Mouse (Mus musculus) bone marrow, adult 2 months (tissue): ENCODE results near the gene Naaladl1. TPM values are rescaled to one million over a fixed set of nuclear protein-coding genes. Genes with fewer than 3 reads are reported as not detected.
A peak's percentile ranks its signal among the peaks of the same experiment; 100 is the strongest.

Source experiments
- H3K27ac ChIP-seq: fragments of 200-500 bp; 2 replicates; pipeline ENCODE4 v1.5.1; 2012; ENCODE audit warnings: low read depth, mild to moderate bottlenecking, control low read depth, inconsistent platforms, low read length; ENCODE audit not compliant: control insufficient read depth, poor library complexity, insufficient read depth
- H3K4me1 ChIP-seq: fragments of 200-500 bp; 2 replicates; pipeline ENCODE4 v1.6.1; 2011; ENCODE audit warnings: low read length; ENCODE audit not compliant: control insufficient read depth, insufficient read depth
- H3K4me3 ChIP-seq: fragments of 200-500 bp; replicated peaks from 2 replicates; pipeline ENCODE3; 2011; ENCODE audit warnings: mild to moderate bottlenecking, low read depth, low read length, control low read depth; ENCODE audit not compliant: control insufficient read depth
- CTCF ChIP-seq: fragments of 200-500 bp; IDR thresholded peaks from 2 replicates; pipeline ENCODE4 v1.5.1; 2011; ENCODE audit warnings: low read length, control low read depth; ENCODE audit not compliant: control insufficient read depth, insufficient read depth
- POLR2A ChIP-seq: fragments of 200-500 bp; IDR thresholded peaks from 2 replicates; pipeline ENCODE4 v1.6.1; 2011; ENCODE audit warnings: low read depth, mild to moderate bottlenecking, control low read depth, low read length, borderline replicate concordance; ENCODE audit not compliant: control insufficient read depth
- WGBS: fragments of 180-500 bp; shearing (Covaris S2); methylation state at CpG from one replicate; pipeline ENCODE4 v1.1.7; 2018; 5-methylcytosine and 5-hydroxymethylcytosine counted together
- polyA plus RNA-seq: library from polyadenylated mRNA; stranded (reverse); fragments of >200 nt; gene quantifications from 2 replicates; pipeline ENCODE4 v1.2.4, GENCODE M21; 2011; ENCODE audit warnings: low replicate concordance; ENCODE audit not compliant: missing spikeins, insufficient read depth, insufficient read length

Naaladl1 gene
- polyA plus RNA-seq, 1 experiment = 5.2 TPM

- no peaks in the 10 kb centered on the region for H3K4me1 ChIP-seq
- WGBS = 88% methylated on average over 7 of the region's 7 CpGs
- TF ChIP-seq POLR2A = no peak
- no peak for TF ChIP-seq CTCF
- H3K27ac ChIP-seq = no peak within 1 kb of the TSS
- H3K4me3 ChIP-seq = no peak within 1 kb of the TSS
Measured at GRCm38 (mm10) chr19:6094119-6094518, 11.5 kb upstream of the Naaladl1 start, which contains the start of gene AC131692.1. Gene AC131692.1, plus strand, starts transcription at chr19:6094419.

- TF ChIP-seq POLR2A = no peak
- no peak for TF ChIP-seq CTCF
- peaks cover 2% of the 10 kb centered on the region for H3K4me1 ChIP-seq
- no peak overlapping the region for H3K27ac ChIP-seq
- H3K4me3 ChIP-seq = no peak overlapping the region
- WGBS = 51% methylated on average over 3 of the region's 3 CpGs
Measured at GRCm38 (mm10) chr19:6097847-6098246, 7.7 kb upstream of the Naaladl1 start.

GRCm38 (mm10) chr19:6101186-6101585 lies 4.4 kb upstream of the Naaladl1 start:
- Histone ChIP-seq H3K27ac (no peak overlapping the region), H3K4me3 (no peak overlapping the region), H3K4me1 (peaks cover 3% of the 10 kb centered on the region)
- WGBS = 84% methylated on average over 6 of the region's 6 CpGs
- TF ChIP-seq CTCF (no peak), POLR2A (no peak)

GRCm38 (mm10) chr19:6102169-6102853 lies 3.3 kb upstream of the Naaladl1 start:
- WGBS = 60% methylated on average over 6 of the region's 6 CpGs
- TF ChIP-seq POLR2A (no peak), CTCF (no peak)
- Histone ChIP-seq H3K4me1 (peaks cover 3% of the 10 kb centered on the region), H3K4me3 (no peak overlapping the region), H3K27ac (peak overlapping the region; percentile 69)

- H3K27ac ChIP-seq = peak overlapping the region; percentile 48; the same call in 1 of the 2 replicates
- whole genome bisulfite sequencing = 75% methylated on average over 4 of the region's 4 CpGs
- no peak overlapping the region for H3K4me3 ChIP-seq
- H3K4me1 ChIP-seq = peaks cover 3% of the 10 kb centered on the region
- no peak for TF ChIP-seq CTCF
- TF ChIP-seq POLR2A = no peak
Measured at GRCm38 (mm10) chr19:6104476-6104875, 1.1 kb upstream of the Naaladl1 start.

- Histone ChIP-seq H3K27ac (no peak overlapping the region), H3K4me3 (no peak overlapping the region), H3K4me1 (no peaks in the 10 kb centered on the region)
- WGBS = 87% methylated on average over 6 of the region's 6 CpGs
- TF ChIP-seq CTCF = no peak
- no peak for TF ChIP-seq POLR2A
Measured at GRCm38 (mm10) chr19:6113116-6113515, 7.5 kb downstream of the Naaladl1 start.

- 90% methylated on average over 15 of the region's 15 CpGs for WGBS
Measured at GRCm38 (mm10) chr19:6116113-6116850, 10.7 kb downstream of the Naaladl1 start.

GRCm38 (mm10) chr19:6117346-6117985 lies 11.9 kb downstream of the Naaladl1 start:
- peak overlapping the region; percentile 99 for H3K4me3 ChIP-seq
- no peak for TF ChIP-seq CTCF
- no peak for TF ChIP-seq POLR2A
- WGBS = 4% methylated on average over 32 of the region's 32 CpGs
- peak overlapping the region; percentile 98 for H3K27ac ChIP-seq
- H3K4me1 ChIP-seq = no peaks in the 10 kb centered on the region

More at GRCm38 (mm10) chr19:6116113-6116850, 10.7 kb downstream of the Naaladl1 start:
- Histone ChIP-seq H3K4me1 (no peaks in the 10 kb centered on the region), H3K27ac (no peak overlapping the region), H3K4me3 (no peak overlapping the region)
- no peak for TF ChIP-seq CTCF
- no peak; the same call in 1 of the 2 replicates for TF ChIP-seq POLR2A
